In genomic region chr1:162313451-162314276, GRCm38 (mm10) we compare ENCODE assay signal across 8 mouse cellular contexts.
DNase-seq lines count a peak whose midpoint lies in the region; ATAC-seq and TF ChIP-seq lines count a peak whose summit lies in the region.

No protein-coding gene starts in this region.

- H3K27ac ChIP-seq in cortical plate, adult 2 months (ENCODE audit: insufficient read depth, low read length): no peak overlapping the region
- H3K27ac ChIP-seq in heart, embryonic 13.5 days (replicated peaks): no peak overlapping the region
- peak overlapping the region; percentile 31; the same call in 1 of the 2 replicates for H3K27ac ChIP-seq in stomach, embryonic 15.5 days

- H3K9ac ChIP-seq in heart, embryonic 13.5 days: peak overlapping the region; percentile 77
- H3K9ac ChIP-seq in stomach, embryonic 15.5 days: no peak overlapping the region

- DNase-seq in urinary bladder, postnatal 14 days (ENCODE audit: low spot score): peak; percentile 44
- DNase-seq in urinary bladder, postnatal 4 days (ENCODE audit: low spot score in 2 of 2): no peak
- peak; percentile 55 for DNase-seq in kidney, postnatal 10 days
- DNase-seq in lung, postnatal 25 days (ENCODE audit: low spot score): peak; percentile 37
- DNase-seq in gastrocnemius, adult 8-10 months (ENCODE audit: low spot score in 2 of 2): no peak

- H3K4me1 ChIP-seq in cortical plate, adult 2 months (ENCODE audit: control insufficient read depth, insufficient read depth, low read length): peaks cover 7% of the 10 kb centered on the region
- H3K4me1 ChIP-seq in heart, embryonic 13.5 days: 0 out of 2 replicates have a peak, but pooled peaks cover 4% of the 10 kb centered on the region
- no peaks in the 10 kb centered on the region; the same call in none of the 2 replicates for H3K4me1 ChIP-seq in stomach, embryonic 15.5 days

- H3K4me3 ChIP-seq in cortical plate, adult 2 months (ENCODE audit: insufficient read depth, low read length): no peak overlapping the region
- peak overlapping the region; percentile 41 for H3K4me3 ChIP-seq in heart, embryonic 13.5 days
- peak overlapping the region; percentile 20 for H3K4me3 ChIP-seq in stomach, embryonic 15.5 days (replicated peaks)

- H3K9me3 ChIP-seq in heart, embryonic 13.5 days: no peaks in the 10 kb centered on the region
- no peaks in the 10 kb centered on the region for H3K9me3 ChIP-seq in stomach, embryonic 15.5 days

- H3K36me3 ChIP-seq in heart, embryonic 13.5 days: no peaks in the 10 kb centered on the region
- no peaks in the 10 kb centered on the region for H3K36me3 ChIP-seq in stomach, embryonic 15.5 days

- 23% methylated on average over 11 of the region's 11 CpGs for WGBS in heart, embryonic 13.5 days
- 19% methylated on average over 11 of the region's 11 CpGs for WGBS in stomach, embryonic 15.5 days

- TF ChIP-seq CTCF in cortical plate, adult 2 months (IDR thresholded peaks at IDR 0.05; ENCODE audit: extremely low read depth, insufficient read depth, low read length): peak; percentile 72

- TF ChIP-seq POLR2A in cortical plate, adult 2 months (IDR thresholded peaks at IDR 0.05; ENCODE audit: extremely low read depth, insufficient read depth, low read length): no peak

- peak; percentile 54; the same call in 1 of the 2 replicates for ATAC-seq in heart, embryonic 13.5 days (ENCODE audit: extremely low read depth, insufficient number of reproducible peaks, low FRiP score, low TSS enrichment)
- peak; percentile 62; the same call in 1 of the 2 replicates for ATAC-seq in stomach, embryonic 15.5 days (ENCODE audit: insufficient read depth, low FRiP score, low read depth)

- H3K27me3 ChIP-seq in heart, embryonic 13.5 days (replicated peaks): no peaks in the 10 kb centered on the region
- no peaks in the 10 kb centered on the region for H3K27me3 ChIP-seq in stomach, embryonic 15.5 days (replicated peaks)

- H3K4me2 ChIP-seq in heart, embryonic 13.5 days: peak overlapping the region; percentile 60
- H3K4me2 ChIP-seq in stomach, embryonic 15.5 days: peak overlapping the region; percentile 33

Comparison
In these comparisons a context has a peak if more than half of its experiments do, and no peak if none do; other contexts are left out.
1. DNase-seq: peak in urinary bladder, postnatal 14 days (single experiment), kidney, postnatal 10 days (single experiment) and lung, postnatal 25 days (single experiment); none in urinary bladder, postnatal 4 days (0 of 2) and gastrocnemius, adult 8-10 months (0 of 2).